Mouse (Mus musculus) ovary, adult 10 weeks (tissue): ENCODE results near the gene 4833423E24Rik. TPM values are rescaled to one million over a fixed set of nuclear protein-coding genes. Genes with fewer than 3 reads are reported as not detected.

Experiments
- polyA plus RNA-seq: library from polyadenylated mRNA; stranded (reverse); fragments of 350-450 nt; fragmentation: Illumina TruSeq; extraction: RNeasy Lipid Tissue Mini Kit (QIAGEN cat#74804); gene quantifications from one replicate; pipeline ENCODE4 v1.2.3, GENCODE M21; 2014

4833423E24Rik gene
- polyA plus RNA-seq: 60.5 TPM

GRCm38 (mm10) chr2:85518879-85519278 lies at the start of gene 4833423E24Rik:
Gene 4833423E24Rik, minus strand, starts transcription at chr2:85519024.

GRCm38 (mm10) chr2:85443539-85443938 lies 75.3 kb downstream of the 4833423E24Rik start, which contains the start of gene Olfr995:
Gene Olfr995, minus strand, starts transcription at chr2:85443639.

GRCm38 (mm10) chr2:85436351-85436750 lies 82.5 kb downstream of the 4833423E24Rik start, which contains the start of gene Olfr994:
Gene Olfr994, minus strand, starts transcription at chr2:85436451.

Other genes starting within 250 kb of the 4833423E24Rik start
- not detected for gene Olfr987, start 179.7 kb downstream of the 4833423E24Rik start, polyA plus RNA-seq
- gene Olfr988, start 155.8 kb downstream of the 4833423E24Rik start, polyA plus RNA-seq: not detected
- not detected for gene Olfr992, start 109.6 kb downstream of the 4833423E24Rik start, polyA plus RNA-seq
- gene Olfr993, start 104.1 kb downstream of the 4833423E24Rik start, polyA plus RNA-seq: not detected
- not detected for gene Olfr994, start 82.6 kb downstream of the 4833423E24Rik start, polyA plus RNA-seq
- gene Olfr995, start 75.4 kb downstream of the 4833423E24Rik start, polyA plus RNA-seq: not detected
- not detected for gene Olfr996, start 60.2 kb upstream of the 4833423E24Rik start, polyA plus RNA-seq
- not detected for gene Olfr998, start 69.9 kb upstream of the 4833423E24Rik start, polyA plus RNA-seq
- not detected for gene Olfr1000, start 92.9 kb upstream of the 4833423E24Rik start, polyA plus RNA-seq
- not detected for gene Olfr1002, start 131.7 kb upstream of the 4833423E24Rik start, polyA plus RNA-seq
- gene Olfr154, start 145.4 kb upstream of the 4833423E24Rik start, polyA plus RNA-seq: not detected
- not detected for gene Olfr1006, start 159.7 kb upstream of the 4833423E24Rik start, polyA plus RNA-seq
- gene Olfr1008, start 170.4 kb upstream of the 4833423E24Rik start, polyA plus RNA-seq: not detected
- not detected for gene Olfr1009, start 196.4 kb upstream of the 4833423E24Rik start, polyA plus RNA-seq
- gene Olfr1012, start 243.7 kb upstream of the 4833423E24Rik start, polyA plus RNA-seq: not detected
- gene Olfr1013, start 248.1 kb upstream of the 4833423E24Rik start, polyA plus RNA-seq: not detected